Mouse (Mus musculus): ENCODE data around the gene Rps29. TPM values are rescaled to one million over a fixed set of nuclear protein-coding genes. Genes with fewer than 3 reads are reported as not detected.
A peak's percentile ranks its signal among the peaks of the same experiment; 100 is the strongest.

The Rps29 gene
- polyA plus RNA-seq, 1 experiment: 1,265 TPM

- DNase-seq (ENCODE audit: extremely low spot score in 1 of 2, low spot score in 1 of 2): peak in 1 of 2 experiments; percentile 60
Observed at GRCm38 (mm10) chr12:69131981-69132380, 27.0 kb downstream of the Rps29 start.

- no peak for DNase-seq (ENCODE audit: extremely low spot score in 1 of 2, low spot score in 1 of 2)
Observed at GRCm38 (mm10) chr12:69131267-69131666, 27.7 kb downstream of the Rps29 start.

GRCm38 (mm10) chr12:69130486-69130885, 28.5 kb downstream of the Rps29 start:
- no peak for DNase-seq (ENCODE audit: extremely low spot score in 1 of 2, low spot score in 1 of 2)

- no peak for DNase-seq (ENCODE audit: extremely low spot score in 1 of 2, low spot score in 1 of 2)
Observed at GRCm38 (mm10) chr12:69129634-69130310, 29.2 kb downstream of the Rps29 start.

- DNase-seq (ENCODE audit: extremely low spot score in 1 of 2, low spot score in 1 of 2): no peak
Observed at GRCm38 (mm10) chr12:69127626-69128025, 31.4 kb downstream of the Rps29 start.

- DNase-seq (ENCODE audit: extremely low spot score in 1 of 2, low spot score in 1 of 2): peak in 1 of 2 experiments; percentile 4
Observed at GRCm38 (mm10) chr12:69127170-69127569, 31.8 kb downstream of the Rps29 start.

GRCm38 (mm10) chr12:69125066-69125465, 33.9 kb downstream of the Rps29 start:
- no peak for DNase-seq (ENCODE audit: extremely low spot score in 1 of 2, low spot score in 1 of 2)

- no peak for DNase-seq (ENCODE audit: extremely low spot score in 1 of 2, low spot score in 1 of 2)
Observed at GRCm38 (mm10) chr12:69122801-69123200, 36.2 kb downstream of the Rps29 start.

GRCm38 (mm10) chr12:69119908-69120307, 39.1 kb downstream of the Rps29 start:
- DNase-seq (ENCODE audit: extremely low spot score in 1 of 2, low spot score in 1 of 2): no peak

Other genes starting within 250 kb of the Rps29 start
- 0.06 and 0.56 TPM in 2 replicates for gene Lrr1, start 9.6 kb upstream of the Rps29 start, polyA plus RNA-seq (2012; rRNA removed)
- gene Rpl36al, start 24.9 kb upstream of the Rps29 start, polyA plus RNA-seq (2012; rRNA removed): 304 and 313 TPM in 2 replicates
- 14.4 and 15.7 TPM in 2 replicates for gene Mgat2, start 25.0 kb upstream of the Rps29 start, polyA plus RNA-seq (2012; rRNA removed)
- 1.1 and 1.2 TPM in 2 replicates for gene Gm49383, start 37.9 kb upstream of the Rps29 start, polyA plus RNA-seq (2012; rRNA removed)
- gene Dnaaf2, start 39.2 kb upstream of the Rps29 start, polyA plus RNA-seq (2012; rRNA removed): 2.0 and 2.2 TPM in 2 replicates
- gene Gm49384, start 45.1 kb upstream of the Rps29 start, polyA plus RNA-seq (2012; rRNA removed): 2.2 and 2.5 TPM in 2 replicates
- gene Pole2, start 69.0 kb upstream of the Rps29 start, polyA plus RNA-seq (2012; rRNA removed): 1.6 and 2.0 TPM in 2 replicates
- 20.9 and 23.6 TPM in 2 replicates for gene Klhdc1, start 82.0 kb upstream of the Rps29 start, polyA plus RNA-seq (2012; rRNA removed)
- gene Klhdc2, start 137.5 kb upstream of the Rps29 start, polyA plus RNA-seq (2012; rRNA removed): 121 and 127 TPM in 2 replicates
- gene Nemf, start 198.0 kb upstream of the Rps29 start, polyA plus RNA-seq (2012; rRNA removed): 38.2 and 45.4 TPM in 2 replicates
- gene Arf6, start 213.0 kb upstream of the Rps29 start, polyA plus RNA-seq (2012; rRNA removed): 46.3 and 48.8 TPM in 2 replicates
- 0.27 and 0.50 TPM in 2 replicates for gene Gm9887, start 213.3 kb upstream of the Rps29 start, polyA plus RNA-seq (2012; rRNA removed)